Mouse (Mus musculus): Measurements from ENCODE around the gene Clcf1. TPM values are rescaled to one million over a fixed set of nuclear protein-coding genes. Genes with fewer than 3 reads are reported as not detected.

Gene Clcf1
- polyA plus RNA-seq (2015; fragmentation: Nextera tagmentation; extraction: Ambion mirVana), result 4.7 and 5.5 TPM in 2 replicates

- H3K4me1 ChIP-seq, result peaks cover 47% of the 10 kb centered on the region
Observed at GRCm38 (mm10) chr19:4214071-4214770, at the start of gene Clcf1, which contains the start of gene AC109138.7. TSS of gene Clcf1 (plus strand) at chr19:4214238. TSS of gene AC109138.7 (plus strand) at chr19:4214357.

GRCm38 (mm10) chr19:4164721-4165120 is 49.3 kb upstream of the Clcf1 start:
- H3K4me2 ChIP-seq, result no peak overlapping the region
- no peak overlapping the region for H3K9ac ChIP-seq
- peaks cover 19% of the 10 kb centered on the region for H3K36me3 ChIP-seq
- 60% methylated on average over 2 of the region's 2 CpGs for WGBS
- no peak overlapping the region for H3K4me3 ChIP-seq
- H3K4me1 ChIP-seq, result peaks cover 20% of the 10 kb centered on the region
- H3K9me3 ChIP-seq, result no peaks in the 10 kb centered on the region
- ATAC-seq (ENCODE audit: borderline replicate concordance, extremely low read depth, low FRiP score, low TSS enrichment), result no peak
- H3K27me3 ChIP-seq, result no peaks in the 10 kb centered on the region
- H3K27ac ChIP-seq, result no peak overlapping the region

More at GRCm38 (mm10) chr19:4214071-4214770, at the start of gene Clcf1, which contains the start of gene AC109138.7:
- Histone ChIP-seq H3K36me3 (no peaks in the 10 kb centered on the region), H3K9ac (peak within 1 kb of the TSS; percentile 97), H3K27me3 (no peaks in the 10 kb centered on the region), H3K27ac (peak within 1 kb of the TSS; percentile 93), H3K4me3 (peak within 1 kb of the TSS; percentile 83), H3K9me3 (no peaks in the 10 kb centered on the region), H3K4me2 (peak within 1 kb of the TSS; percentile 99)
- peak; percentile 60 for ATAC-seq (ENCODE audit: borderline replicate concordance, extremely low read depth, low FRiP score, low TSS enrichment)
- WGBS, result under 1% methylated on average over 40 of the region's 49 CpGs

- Histone ChIP-seq H3K27me3 (no peaks in the 10 kb centered on the region), H3K4me1 (peaks cover 37% of the 10 kb centered on the region), H3K4me2 (no peak overlapping the region), H3K9me3 (no peaks in the 10 kb centered on the region), H3K4me3 (no peak overlapping the region), H3K9ac (no peak overlapping the region), H3K36me3 (peaks cover 1% of the 10 kb centered on the region), H3K27ac (no peak overlapping the region)
- WGBS, result 67% methylated on average over 9 of the region's 9 CpGs
- no peak for ATAC-seq (ENCODE audit: borderline replicate concordance, extremely low read depth, low FRiP score, low TSS enrichment)
Observed at GRCm38 (mm10) chr19:4166678-4167476, 47.2 kb upstream of the Clcf1 start.

- peak overlapping the region; percentile 85 for H3K4me2 ChIP-seq
- peaks cover 24% of the 10 kb centered on the region for H3K4me1 ChIP-seq
- peak; percentile 96 for ATAC-seq (ENCODE audit: borderline replicate concordance, extremely low read depth, low FRiP score, low TSS enrichment)
- H3K36me3 ChIP-seq, result no peaks in the 10 kb centered on the region
- no peaks in the 10 kb centered on the region for H3K27me3 ChIP-seq
- H3K9ac ChIP-seq, result peak overlapping the region; percentile 71
- peak overlapping the region; percentile 46 for H3K4me3 ChIP-seq
- 0% methylated on average over 41 of the region's 43 CpGs for WGBS
- H3K9me3 ChIP-seq, result no peaks in the 10 kb centered on the region
- H3K27ac ChIP-seq, result peak overlapping the region; percentile 86
Observed at GRCm38 (mm10) chr19:4169378-4169784, 44.7 kb upstream of the Clcf1 start.

GRCm38 (mm10) chr19:4169810-4170209 is 44.2 kb upstream of the Clcf1 start:
- peak overlapping the region; percentile 71 for H3K9ac ChIP-seq
- 10% methylated on average over 27 of the region's 27 CpGs for WGBS
- H3K9me3 ChIP-seq, result no peaks in the 10 kb centered on the region
- H3K36me3 ChIP-seq, result no peaks in the 10 kb centered on the region
- peak overlapping the region; percentile 46 for H3K4me3 ChIP-seq
- H3K4me2 ChIP-seq, result peak overlapping the region; percentile 85
- H3K4me1 ChIP-seq, result peaks cover 24% of the 10 kb centered on the region
- ATAC-seq (ENCODE audit: borderline replicate concordance, extremely low read depth, low FRiP score, low TSS enrichment), result peak; percentile 58
- H3K27me3 ChIP-seq, result no peaks in the 10 kb centered on the region
- H3K27ac ChIP-seq, result peak overlapping the region; percentile 86

- no peaks in the 10 kb centered on the region for H3K27me3 ChIP-seq
- ATAC-seq (ENCODE audit: borderline replicate concordance, extremely low read depth, low FRiP score, low TSS enrichment), result no peak
- H3K36me3 ChIP-seq, result no peaks in the 10 kb centered on the region
- no peak overlapping the region for H3K4me3 ChIP-seq
- no peak overlapping the region for H3K4me2 ChIP-seq
- H3K9me3 ChIP-seq, result no peaks in the 10 kb centered on the region
- H3K4me1 ChIP-seq, result peaks cover 34% of the 10 kb centered on the region
- H3K27ac ChIP-seq, result peak overlapping the region; percentile 41; the same call in 1 of the 2 replicates
- 88% methylated on average over 10 of the region's 10 CpGs for WGBS
- no peak overlapping the region for H3K9ac ChIP-seq
Observed at GRCm38 (mm10) chr19:4170723-4171392, 43.2 kb upstream of the Clcf1 start.

GRCm38 (mm10) chr19:4171393-4172290 is 42.4 kb upstream of the Clcf1 start:
- ATAC-seq (ENCODE audit: borderline replicate concordance, extremely low read depth, low FRiP score, low TSS enrichment), result no peak
- Histone ChIP-seq H3K9me3 (no peaks in the 10 kb centered on the region), H3K4me2 (no peak overlapping the region), H3K27ac (peak overlapping the region; percentile 41), H3K4me3 (no peak overlapping the region), H3K36me3 (no peaks in the 10 kb centered on the region), H3K9ac (no peak overlapping the region), H3K4me1 (peaks cover 35% of the 10 kb centered on the region), H3K27me3 (no peaks in the 10 kb centered on the region)
- 35% methylated on average over 13 of the region's 13 CpGs for WGBS

GRCm38 (mm10) chr19:4172925-4173324 is 41.1 kb upstream of the Clcf1 start:
- Histone ChIP-seq H3K36me3 (no peaks in the 10 kb centered on the region), H3K4me2 (no peak overlapping the region), H3K4me1 (peaks cover 35% of the 10 kb centered on the region), H3K27me3 (no peaks in the 10 kb centered on the region), H3K9ac (0 out of 2 replicates have a peak overlapping the region, but pooled peaks have one; percentile 13), H3K9me3 (no peaks in the 10 kb centered on the region), H3K27ac (no peak overlapping the region), H3K4me3 (no peak overlapping the region)
- WGBS, result 61% methylated on average over 11 of the region's 11 CpGs
- ATAC-seq (ENCODE audit: borderline replicate concordance, extremely low read depth, low FRiP score, low TSS enrichment), result no peak

- Histone ChIP-seq H3K27ac (no peak within 1 kb of the TSS), H3K4me3 (peak within 1 kb of the TSS; percentile 15; the same call in 1 of the 2 replicates), H3K36me3 (no peaks in the 10 kb centered on the region), H3K27me3 (no peaks in the 10 kb centered on the region), H3K9ac (no peak within 1 kb of the TSS), H3K9me3 (no peaks in the 10 kb centered on the region), H3K4me1 (peaks cover 26% of the 10 kb centered on the region), H3K4me2 (peak within 1 kb of the TSS; percentile 43)
- 5% methylated on average over 11 of the region's 11 CpGs for WGBS
- peak; percentile 51; the same call in 1 of the 2 replicates for ATAC-seq (ENCODE audit: borderline replicate concordance, extremely low read depth, low FRiP score, low TSS enrichment)
Observed at GRCm38 (mm10) chr19:4175368-4175947, 38.6 kb upstream of the Clcf1 start, which contains the start of gene Carns1. TSS of gene Carns1 (minus strand) at chr19:4175479.

GRCm38 (mm10) chr19:4180411-4180810 is 33.6 kb upstream of the Clcf1 start:
- no peak for ATAC-seq (ENCODE audit: borderline replicate concordance, extremely low read depth, low FRiP score, low TSS enrichment)
- H3K4me3 ChIP-seq, result no peak overlapping the region
- 83% methylated on average over 7 of the region's 7 CpGs for WGBS
- H3K27ac ChIP-seq, result no peak overlapping the region
- no peaks in the 10 kb centered on the region for H3K27me3 ChIP-seq
- H3K4me2 ChIP-seq, result no peak overlapping the region
- peaks cover 17% of the 10 kb centered on the region for H3K4me1 ChIP-seq
- H3K9ac ChIP-seq, result no peak overlapping the region
- H3K9me3 ChIP-seq, result no peaks in the 10 kb centered on the region
- H3K36me3 ChIP-seq, result no peaks in the 10 kb centered on the region
